Mouse (Mus musculus) adrenal gland, postnatal 10 days (tissue): ENCODE data around the gene Cyp3a11. TPM values are rescaled to one million over a fixed set of nuclear protein-coding genes. Genes with fewer than 3 reads are reported as not detected.
"Not testable (repeated sequence)": the region's sequence is repeated elsewhere in the genome, so short reads cannot be mapped to it uniquely, and the experiment has no call there.

Experiments used
- DNase-seq: peaks from one replicate; pipeline ENCODE4 v3.0.0; 2021; ENCODE audit warnings: mixed read lengths
- long read RNA-seq, 2 experiments: library from polyadenylated mRNA; stranded (forward); transcript quantifications; one replicate each; pipeline ENCODE4 v2.0.0; 2021
- total RNA-seq, 2 experiments: library from RNA; stranded (reverse); gene quantifications; 2 replicates each; pipeline ENCODE4 v1.2.3; 2021

Gene Cyp3a11
- 100 to 1,000 TPM in 1 of 2 experiments, 10 to 100 TPM in 1; 76.9 to 196 TPM for total RNA-seq
- long read RNA-seq, experiment 1, transcript Cyp3a11-201 (13 exons, 2,344 nt) = major isoform, 252 of 336 reads
- long read RNA-seq, experiment 1, partial matches to known transcripts = 75 of 336 reads
- long read RNA-seq, experiment 1, other reads (novel, unspliced or antisense) = 9 of 336 reads
- long read RNA-seq, experiment 2, transcript Cyp3a11-201 (13 exons, 2,344 nt) = major isoform, 10 of 10 reads
- long read RNA-seq, experiment 2, partial matches to known transcripts = 0 of 10 reads
- long read RNA-seq, experiment 2, other reads (novel, unspliced or antisense) = 0 of 10 reads

DNA sequence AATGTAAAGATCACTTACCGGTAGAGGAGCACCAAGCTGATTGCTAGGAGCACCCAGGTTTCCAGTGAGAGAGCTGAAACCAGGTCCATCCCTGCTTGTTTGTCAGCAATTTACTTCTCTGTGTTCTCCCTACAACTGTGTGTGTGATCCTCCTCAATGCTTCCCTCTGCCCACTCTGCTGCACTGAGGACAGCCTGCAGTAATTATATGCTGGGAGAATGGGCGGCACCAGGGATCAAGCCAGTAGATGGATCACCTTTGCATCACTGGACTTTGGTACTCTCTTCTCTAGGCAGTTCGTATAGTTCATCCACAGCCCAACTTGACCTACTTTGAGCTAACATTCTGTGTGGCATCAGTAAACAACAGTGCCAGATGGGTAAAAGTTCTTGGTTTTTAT is at the start of gene Cyp3a11:
TSS of gene Cyp3a11 (minus strand) at position 277 of the 400 bp plus-strand sequence.
- peak; percentile 4 for DNase-seq

DNA sequence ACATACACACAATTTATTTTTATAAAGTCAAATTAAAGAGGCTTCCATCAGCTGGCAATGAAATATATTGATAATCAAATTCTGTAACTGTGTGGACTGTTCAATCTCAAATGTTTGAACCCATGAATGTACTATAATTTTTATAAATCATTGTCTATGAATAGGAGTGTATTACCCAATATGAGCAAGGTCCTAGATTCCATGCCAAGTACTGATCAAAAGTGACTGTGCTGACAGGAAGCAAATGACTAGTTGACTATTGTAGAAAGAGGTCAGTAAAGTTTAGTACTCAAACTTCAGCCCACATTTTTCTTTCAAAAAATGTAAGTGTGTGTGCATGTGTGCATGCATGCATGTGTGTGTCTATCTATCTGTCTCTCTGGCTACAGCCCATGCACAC is 33.1 kb upstream of the Cyp3a11 start:
- no peak for DNase-seq

DNA sequence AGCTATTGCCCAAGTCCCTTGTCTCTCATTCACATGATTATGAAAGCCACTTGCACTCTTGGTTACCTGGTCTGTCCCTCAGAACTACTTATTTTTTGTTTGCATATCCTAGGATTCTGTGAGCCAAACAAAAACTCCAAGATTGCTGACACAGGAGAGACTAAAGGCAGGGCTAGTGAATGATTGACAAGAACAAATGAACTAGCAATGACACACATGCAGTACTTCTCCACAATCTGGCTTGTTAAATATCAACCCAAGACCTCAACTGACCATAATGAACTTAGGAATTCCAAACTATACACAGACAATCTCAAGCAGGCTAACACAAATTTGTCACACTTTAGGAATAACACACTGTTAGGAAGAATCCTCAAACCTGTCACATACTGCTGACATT is 32.0 kb upstream of the Cyp3a11 start:
- no peak for DNase-seq

GRCm38 (mm10) chr5:145906937-145907336 is 27.2 kb upstream of the Cyp3a11 start:
- DNase-seq = not testable (repeated sequence)

DNA sequence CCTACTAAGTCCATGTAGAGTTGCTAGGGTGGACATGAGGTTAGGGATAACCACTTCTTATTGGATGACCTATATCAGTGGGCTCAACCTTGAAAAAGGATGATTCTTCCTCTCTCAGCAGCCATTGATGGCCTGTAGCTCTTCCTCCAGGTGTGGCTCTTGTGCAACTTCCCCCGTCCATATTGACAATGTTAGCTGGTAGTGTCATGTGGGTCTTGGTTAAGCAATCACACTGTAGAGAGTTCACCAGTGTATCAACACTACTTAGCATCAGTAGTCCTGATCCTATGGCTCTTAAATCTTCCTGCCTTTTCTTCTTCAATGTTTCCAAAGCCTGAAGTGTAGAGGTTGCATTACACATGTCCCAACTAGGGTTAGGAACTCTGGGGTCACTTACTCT is 24.8 kb upstream of the Cyp3a11 start:
- DNase-seq = no peak

- no peak for DNase-seq
Observed at GRCm38 (mm10) chr5:145903349-145903748, 23.6 kb upstream of the Cyp3a11 start.

GRCm38 (mm10) chr5:145900436-145900990 is 20.7 kb upstream of the Cyp3a11 start:
- DNase-seq = no peak

GRCm38 (mm10) chr5:145897271-145897670 is 17.5 kb upstream of the Cyp3a11 start:
- DNase-seq = no peak

DNA sequence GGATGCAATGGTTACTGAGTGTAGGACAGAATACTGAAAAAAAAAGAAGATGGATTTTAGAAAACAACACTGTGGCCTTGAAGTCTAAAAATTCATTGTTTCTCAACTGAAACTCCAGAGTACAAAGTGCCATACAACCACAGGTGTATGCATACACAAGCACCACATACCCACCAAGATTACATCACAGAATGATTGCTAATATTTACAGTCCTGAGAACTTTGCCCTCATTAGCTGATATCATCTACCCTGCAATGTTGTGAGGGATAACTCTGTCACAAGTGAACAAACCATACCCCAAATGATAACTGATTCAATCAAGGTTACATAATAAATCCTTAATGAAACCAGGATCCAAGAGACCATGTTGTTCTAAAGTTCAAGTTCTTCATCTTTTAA is 1.4 kb upstream of the Cyp3a11 start:
- DNase-seq = no peak

- DNase-seq = not testable (repeated sequence)
Observed at GRCm38 (mm10) chr5:145867433-145867832, 12.3 kb downstream of the Cyp3a11 start.

- DNase-seq = not testable (repeated sequence)
Observed at GRCm38 (mm10) chr5:145805796-145806195, 74.0 kb downstream of the Cyp3a11 start, which contains the start of gene Cyp3a44. Cyp3a44 (minus strand) TSS chr5:145805874.

Other genes with a start within 250 kb of the Cyp3a11 start
- 10 to 100 TPM in 1 of 2 experiments, 1 to 10 TPM in 1; 6.7 to 17.7 TPM for gene Cyp3a41a, start 159.8 kb downstream of the Cyp3a11 start, total RNA-seq
- gene Cyp3a44, start 74.1 kb downstream of the Cyp3a11 start, total RNA-seq = 10 to 100 TPM; 14.4 to 41.9 TPM
- 10 to 100 TPM in 1 of 2 experiments, 1 to 10 TPM in 1; 9.5 to 20.9 TPM for gene Cyp3a25, start 129.7 kb upstream of the Cyp3a11 start, total RNA-seq
- 1 to 10 TPM; 1.4 to 2.2 TPM for gene Cyp3a59, start 199.3 kb upstream of the Cyp3a11 start, total RNA-seq